Mouse (Mus musculus) hindbrain, embryonic 15.5 days (tissue): ENCODE measurements around the gene Mprip. TPM values are rescaled to one million over a fixed set of nuclear protein-coding genes. Genes with fewer than 3 reads are reported as not detected.

ENCODE experiments used
- ATAC-seq: fragments of 200-750 bp; cut with Nextera tagmentation; 2 replicates; pipeline ENCODE4 v1.8.0; 2017; ENCODE audit warnings: low read depth, moderate number of reproducible peaks, moderate TSS enrichment; ENCODE audit not compliant: low FRiP score
- H3K27ac ChIP-seq: fragments of 300-500 bp; sonication (generic); replicated peaks from 2 replicates; pipeline ENCODE4 v1.5.1; 2015; ENCODE audit warnings: mild to moderate bottlenecking, inconsistent platforms
- H3K27me3 ChIP-seq: fragments of 300-500 bp; sonication (generic); 2 replicates; pipeline ENCODE4 v1.6.1; 2015; ENCODE audit warnings: control low read depth, inconsistent platforms
- H3K36me3 ChIP-seq: fragments of 300-500 bp; sonication (generic); 2 replicates; pipeline ENCODE4 v1.6.1; 2015; ENCODE audit warnings: control low read depth, inconsistent platforms
- H3K4me1 ChIP-seq: fragments of 300-500 bp; sonication (generic); replicated peaks from 2 replicates; pipeline ENCODE4 v1.6.1; 2015; ENCODE audit warnings: control low read depth, inconsistent platforms
- H3K4me2 ChIP-seq: fragments of 300-500 bp; sonication (generic); 2 replicates; pipeline ENCODE4 v1.6.1; 2015; ENCODE audit warnings: moderate library complexity, mild to moderate bottlenecking, inconsistent platforms
- H3K4me3 ChIP-seq: fragments of 300-500 bp; sonication (generic); 2 replicates; pipeline ENCODE4 v1.5.1; 2015; ENCODE audit warnings: mild to moderate bottlenecking, inconsistent platforms
- H3K9ac ChIP-seq: fragments of 300-500 bp; sonication (generic); 2 replicates; pipeline ENCODE4 v1.6.1; 2015; ENCODE audit warnings: inconsistent platforms
- H3K9me3 ChIP-seq: fragments of 300-500 bp; sonication (generic); 2 replicates; pipeline ENCODE4 v1.6.1; 2016; ENCODE audit warnings: control low read depth, inconsistent platforms
- WGBS: fragments of 180-500 bp; shearing (Covaris S2); methylation state at CpG from one replicate; pipeline ENCODE4 v1.1.7; 2015; 5-methylcytosine and 5-hydroxymethylcytosine counted together
- polyA plus RNA-seq: library from polyadenylated mRNA; unstranded; fragments of >200 nt; fragmentation: Nextera tagmentation; extraction: Ambion mirVana; gene quantifications from 2 replicates; pipeline ENCODE4 v1.2.1, GENCODE M21; 2015

Mprip gene
- polyA plus RNA-seq, 1 experiment from 2014 or later, result 80.4 TPM

GRCm38 (mm10) chr11:59774522-59774921 lies 113.4 kb downstream of the Mprip start:
- no peak overlapping the region for H3K4me2 ChIP-seq
- H3K4me3 ChIP-seq, result no peak overlapping the region
- no peaks in the 10 kb centered on the region for H3K27me3 ChIP-seq
- 96% methylated on average over 4 of the region's 4 CpGs for WGBS
- peaks cover 73% of the 10 kb centered on the region for H3K36me3 ChIP-seq
- H3K9me3 ChIP-seq, result no peaks in the 10 kb centered on the region
- no peak overlapping the region for H3K27ac ChIP-seq
- H3K9ac ChIP-seq, result no peak overlapping the region
- ATAC-seq, result no peak
- H3K4me1 ChIP-seq, result no peaks in the 10 kb centered on the region

GRCm38 (mm10) chr11:59775435-59776148 lies 114.5 kb downstream of the Mprip start:
- peaks cover 65% of the 10 kb centered on the region for H3K36me3 ChIP-seq
- no peaks in the 10 kb centered on the region for H3K4me1 ChIP-seq
- H3K27me3 ChIP-seq, result no peaks in the 10 kb centered on the region
- no peaks in the 10 kb centered on the region for H3K9me3 ChIP-seq
- no peak overlapping the region for H3K27ac ChIP-seq
- no peak for ATAC-seq
- no peak overlapping the region for H3K4me2 ChIP-seq
- no peak overlapping the region for H3K4me3 ChIP-seq
- WGBS, result 88% methylated on average over 13 of the region's 13 CpGs
- no peak overlapping the region for H3K9ac ChIP-seq

- Histone ChIP-seq H3K27me3 (no peaks in the 10 kb centered on the region), H3K4me3 (no peak overlapping the region), H3K9ac (no peak overlapping the region), H3K9me3 (no peaks in the 10 kb centered on the region), H3K27ac (no peak overlapping the region), H3K36me3 (peaks cover 48% of the 10 kb centered on the region), H3K4me1 (no peaks in the 10 kb centered on the region), H3K4me2 (no peak overlapping the region)
- 91% methylated on average over 5 of the region's 5 CpGs for WGBS
- no peak for ATAC-seq
These were observed 116.2 kb downstream of the Mprip start for GRCm38 (mm10) chr11:59777259-59777658.

- no peak overlapping the region for H3K4me3 ChIP-seq
- H3K27ac ChIP-seq, result no peak overlapping the region
- H3K36me3 ChIP-seq, result peaks cover 40% of the 10 kb centered on the region
- H3K4me1 ChIP-seq, result no peaks in the 10 kb centered on the region
- no peak overlapping the region for H3K4me2 ChIP-seq
- WGBS, result 52% methylated on average over 9 of the region's 9 CpGs
- no peaks in the 10 kb centered on the region for H3K27me3 ChIP-seq
- no peak for ATAC-seq
- H3K9ac ChIP-seq, result no peak overlapping the region
- no peaks in the 10 kb centered on the region for H3K9me3 ChIP-seq
These were observed 117.2 kb downstream of the Mprip start for GRCm38 (mm10) chr11:59778181-59778873.

- Histone ChIP-seq H3K4me1 (no peaks in the 10 kb centered on the region), H3K27me3 (no peaks in the 10 kb centered on the region), H3K4me3 (no peak overlapping the region), H3K9me3 (no peaks in the 10 kb centered on the region), H3K9ac (no peak overlapping the region), H3K36me3 (peaks cover 35% of the 10 kb centered on the region), H3K4me2 (no peak overlapping the region), H3K27ac (no peak overlapping the region)
- ATAC-seq, result no peak
- 94% methylated on average over 1 of the region's 1 CpGs for WGBS
These were observed 117.7 kb downstream of the Mprip start for GRCm38 (mm10) chr11:59778874-59779223.

GRCm38 (mm10) chr11:59779406-59779805 lies 118.3 kb downstream of the Mprip start:
- Histone ChIP-seq H3K4me1 (no peaks in the 10 kb centered on the region), H3K9ac (no peak overlapping the region), H3K4me2 (no peak overlapping the region), H3K27ac (no peak overlapping the region), H3K27me3 (no peaks in the 10 kb centered on the region), H3K36me3 (peaks cover 30% of the 10 kb centered on the region), H3K9me3 (no peaks in the 10 kb centered on the region), H3K4me3 (no peak overlapping the region)
- 84% methylated on average over 4 of the region's 4 CpGs for WGBS
- ATAC-seq, result no peak

- H3K27ac ChIP-seq, result no peak overlapping the region
- no peak for ATAC-seq
- H3K9me3 ChIP-seq, result no peaks in the 10 kb centered on the region
- H3K36me3 ChIP-seq, result peaks cover 26% of the 10 kb centered on the region
- no peak overlapping the region for H3K4me3 ChIP-seq
- no peaks in the 10 kb centered on the region for H3K27me3 ChIP-seq
- WGBS, result 88% methylated on average over 4 of the region's 4 CpGs
- H3K9ac ChIP-seq, result no peak overlapping the region
- H3K4me1 ChIP-seq, result no peaks in the 10 kb centered on the region
- no peak overlapping the region for H3K4me2 ChIP-seq
These were observed 119.1 kb downstream of the Mprip start for GRCm38 (mm10) chr11:59780241-59780640.

GRCm38 (mm10) chr11:59782091-59782590 lies 121.0 kb downstream of the Mprip start:
- peaks cover 7% of the 10 kb centered on the region for H3K36me3 ChIP-seq
- no peaks in the 10 kb centered on the region for H3K27me3 ChIP-seq
- H3K4me1 ChIP-seq, result peaks cover 5% of the 10 kb centered on the region
- no peak overlapping the region for H3K27ac ChIP-seq
- no peaks in the 10 kb centered on the region for H3K9me3 ChIP-seq
- no peak for ATAC-seq
- no peak overlapping the region for H3K4me3 ChIP-seq
- H3K9ac ChIP-seq, result no peak overlapping the region
- 71% methylated on average over 7 of the region's 7 CpGs for WGBS
- H3K4me2 ChIP-seq, result no peak overlapping the region

- Histone ChIP-seq H3K9me3 (no peaks in the 10 kb centered on the region), H3K36me3 (no peaks in the 10 kb centered on the region), H3K9ac (no peak overlapping the region), H3K27me3 (no peaks in the 10 kb centered on the region), H3K4me1 (peaks cover 10% of the 10 kb centered on the region), H3K4me2 (no peak overlapping the region), H3K4me3 (no peak overlapping the region), H3K27ac (no peak overlapping the region)
- no peak for ATAC-seq
- WGBS, result 94% methylated on average over 6 of the region's 6 CpGs
These were observed 122.5 kb downstream of the Mprip start for GRCm38 (mm10) chr11:59783591-59783990.

GRCm38 (mm10) chr11:59786444-59787198 lies 125.5 kb downstream of the Mprip start:
- Histone ChIP-seq H3K36me3 (peaks cover 7% of the 10 kb centered on the region; the same call in 1 of the 2 replicates), H3K9me3 (no peaks in the 10 kb centered on the region), H3K4me2 (peak overlapping the region; percentile 98), H3K4me1 (peaks cover 10% of the 10 kb centered on the region), H3K4me3 (peak overlapping the region; percentile 50), H3K27ac (no peak overlapping the region), H3K27me3 (no peaks in the 10 kb centered on the region), H3K9ac (peak overlapping the region; percentile 57; the same call in 1 of the 2 replicates)
- no peak; the same call in 1 of the 2 replicates for ATAC-seq
- WGBS, result 55% methylated on average over 15 of the region's 15 CpGs

GRCm38 (mm10) chr11:59787199-59787781 lies 126.2 kb downstream of the Mprip start, which contains the start of gene Pld6:
Gene Pld6 (minus strand): TSS chr11:59787645.
- Histone ChIP-seq H3K4me3 (peak within 1 kb of the TSS; percentile 50), H3K4me1 (peaks cover 10% of the 10 kb centered on the region), H3K9ac (peak within 1 kb of the TSS; percentile 57), H3K36me3 (peaks cover 13% of the 10 kb centered on the region), H3K4me2 (peak within 1 kb of the TSS; percentile 98), H3K9me3 (no peaks in the 10 kb centered on the region), H3K27me3 (no peaks in the 10 kb centered on the region), H3K27ac (0 out of 2 replicates have a peak within 1 kb of the TSS, but pooled peaks have one; percentile 28)
- WGBS, result under 1% methylated on average over 49 of the region's 51 CpGs
- peak; percentile 83 for ATAC-seq
